Mouse (Mus musculus): ENCODE data around the gene Zfp445.
A peak's percentile ranks its signal among the peaks of the same experiment; 100 is the strongest.
"Not testable (repeated sequence)": the region's sequence is repeated elsewhere in the genome, so short reads cannot be mapped to it uniquely, and the experiment has no call there.

Zfp445 gene

GRCm38 (mm10) chr9:122854526-122854925 is 11.3 kb downstream of the Zfp445 start:
- Histone ChIP-seq H3K27me3 (ENCODE audit: control insufficient read depth, insufficient read depth, low read length, poor library complexity, severe bottlenecking) (no peaks in the 10 kb centered on the region), H3K36me3 (ENCODE audit: control insufficient read depth, insufficient read depth, low read length, poor library complexity, severe bottlenecking) (peaks cover 38% of the 10 kb centered on the region)
- DNase-seq (ENCODE audit: low read depth, low spot score) = no peak

- H3K27me3 ChIP-seq (ENCODE audit: control insufficient read depth, insufficient read depth, low read length, poor library complexity, severe bottlenecking); H3K36me3 ChIP-seq (ENCODE audit: control insufficient read depth, insufficient read depth, low read length, poor library complexity, severe bottlenecking); DNase-seq (ENCODE audit: low read depth, low spot score): not testable (repeated sequence)
Observed at GRCm38 (mm10) chr9:122847811-122848311, 17.9 kb downstream of the Zfp445 start.

GRCm38 (mm10) chr9:122846156-122846555 is 19.6 kb downstream of the Zfp445 start:
- peaks cover 2% of the 10 kb centered on the region; the same call in 1 of the 2 replicates for H3K36me3 ChIP-seq (ENCODE audit: control insufficient read depth, insufficient read depth, low read length, poor library complexity, severe bottlenecking)
- no peaks in the 10 kb centered on the region for H3K27me3 ChIP-seq (ENCODE audit: control insufficient read depth, insufficient read depth, low read length, poor library complexity, severe bottlenecking)
- no peak for DNase-seq (ENCODE audit: low read depth, low spot score)

GRCm38 (mm10) chr9:122845621-122846020 is 20.2 kb downstream of the Zfp445 start:
- H3K27me3 ChIP-seq (ENCODE audit: control insufficient read depth, insufficient read depth, low read length, poor library complexity, severe bottlenecking) = no peaks in the 10 kb centered on the region
- peaks cover 2% of the 10 kb centered on the region; the same call in 1 of the 2 replicates for H3K36me3 ChIP-seq (ENCODE audit: control insufficient read depth, insufficient read depth, low read length, poor library complexity, severe bottlenecking)
- DNase-seq (ENCODE audit: low read depth, low spot score) = no peak

- peaks cover 2% of the 10 kb centered on the region; the same call in 1 of the 2 replicates for H3K36me3 ChIP-seq (ENCODE audit: control insufficient read depth, insufficient read depth, low read length, poor library complexity, severe bottlenecking)
- DNase-seq (ENCODE audit: low read depth, low spot score) = no peak
- H3K27me3 ChIP-seq (ENCODE audit: control insufficient read depth, insufficient read depth, low read length, poor library complexity, severe bottlenecking) = no peaks in the 10 kb centered on the region
Observed at GRCm38 (mm10) chr9:122843760-122844159, 22.0 kb downstream of the Zfp445 start, which contains the start of gene Gm35549. Gm35549 (minus strand) TSS chr9:122844035.

GRCm38 (mm10) chr9:122837680-122838079 is 28.1 kb downstream of the Zfp445 start:
- peak; percentile 5 for DNase-seq (ENCODE audit: low read depth, low spot score)
- Histone ChIP-seq H3K36me3 (ENCODE audit: control insufficient read depth, insufficient read depth, low read length, poor library complexity, severe bottlenecking) (0 out of 2 replicates have a peak, but pooled peaks cover 1% of the 10 kb centered on the region), H3K27me3 (ENCODE audit: control insufficient read depth, insufficient read depth, low read length, poor library complexity, severe bottlenecking) (no peaks in the 10 kb centered on the region)

- Histone ChIP-seq H3K36me3 (ENCODE audit: control insufficient read depth, insufficient read depth, low read length, poor library complexity, severe bottlenecking) (0 out of 2 replicates have a peak, but pooled peaks cover 1% of the 10 kb centered on the region), H3K27me3 (ENCODE audit: control insufficient read depth, insufficient read depth, low read length, poor library complexity, severe bottlenecking) (no peaks in the 10 kb centered on the region)
- no peak for DNase-seq (ENCODE audit: low read depth, low spot score)
Observed at GRCm38 (mm10) chr9:122837216-122837615, 28.6 kb downstream of the Zfp445 start.

GRCm38 (mm10) chr9:122836790-122837189 is 29.0 kb downstream of the Zfp445 start:
- H3K36me3 ChIP-seq (ENCODE audit: control insufficient read depth, insufficient read depth, low read length, poor library complexity, severe bottlenecking) = 0 out of 2 replicates have a peak, but pooled peaks cover 1% of the 10 kb centered on the region
- no peak for DNase-seq (ENCODE audit: low read depth, low spot score)
- H3K27me3 ChIP-seq (ENCODE audit: control insufficient read depth, insufficient read depth, low read length, poor library complexity, severe bottlenecking) = no peaks in the 10 kb centered on the region

- no peak for DNase-seq (ENCODE audit: low read depth, low spot score)
- Histone ChIP-seq H3K36me3 (ENCODE audit: control insufficient read depth, insufficient read depth, low read length, poor library complexity, severe bottlenecking) (0 out of 2 replicates have a peak, but pooled peaks cover 1% of the 10 kb centered on the region), H3K27me3 (ENCODE audit: control insufficient read depth, insufficient read depth, low read length, poor library complexity, severe bottlenecking) (no peaks in the 10 kb centered on the region)
Observed at GRCm38 (mm10) chr9:122836126-122836525, 29.7 kb downstream of the Zfp445 start.

- Histone ChIP-seq H3K27me3 (ENCODE audit: control insufficient read depth, insufficient read depth, low read length, poor library complexity, severe bottlenecking) (no peaks in the 10 kb centered on the region), H3K36me3 (ENCODE audit: control insufficient read depth, insufficient read depth, low read length, poor library complexity, severe bottlenecking) (peaks cover 4% of the 10 kb centered on the region)
- DNase-seq (ENCODE audit: low read depth, low spot score) = no peak
Observed at GRCm38 (mm10) chr9:122829826-122830380, 35.9 kb downstream of the Zfp445 start.

- H3K36me3 ChIP-seq (ENCODE audit: control insufficient read depth, insufficient read depth, low read length, poor library complexity, severe bottlenecking) = peaks cover 10% of the 10 kb centered on the region
- no peaks in the 10 kb centered on the region for H3K27me3 ChIP-seq (ENCODE audit: control insufficient read depth, insufficient read depth, low read length, poor library complexity, severe bottlenecking)
- no peak for DNase-seq (ENCODE audit: low read depth, low spot score)
Observed at GRCm38 (mm10) chr9:122826743-122827142, 39.1 kb downstream of the Zfp445 start.

GRCm38 (mm10) chr9:122823374-122824017 is 42.3 kb downstream of the Zfp445 start:
- Histone ChIP-seq H3K36me3 (ENCODE audit: control insufficient read depth, insufficient read depth, low read length, poor library complexity, severe bottlenecking) (peaks cover 11% of the 10 kb centered on the region), H3K27me3 (ENCODE audit: control insufficient read depth, insufficient read depth, low read length, poor library complexity, severe bottlenecking) (no peaks in the 10 kb centered on the region)
- no peak for DNase-seq (ENCODE audit: low read depth, low spot score)

- Histone ChIP-seq H3K27me3 (ENCODE audit: control insufficient read depth, insufficient read depth, low read length, poor library complexity, severe bottlenecking) (no peaks in the 10 kb centered on the region), H3K36me3 (ENCODE audit: control insufficient read depth, insufficient read depth, low read length, poor library complexity, severe bottlenecking) (peaks cover 13% of the 10 kb centered on the region)
- DNase-seq (ENCODE audit: low read depth, low spot score) = no peak
Observed at GRCm38 (mm10) chr9:122815239-122815851, 50.5 kb downstream of the Zfp445 start.

- DNase-seq (ENCODE audit: low read depth, low spot score) = no peak
- no peaks in the 10 kb centered on the region for H3K27me3 ChIP-seq (ENCODE audit: control insufficient read depth, insufficient read depth, low read length, poor library complexity, severe bottlenecking)
- H3K36me3 ChIP-seq (ENCODE audit: control insufficient read depth, insufficient read depth, low read length, poor library complexity, severe bottlenecking) = peaks cover 12% of the 10 kb centered on the region
Observed at GRCm38 (mm10) chr9:122814775-122815174, 51.0 kb downstream of the Zfp445 start.

- H3K36me3 ChIP-seq (ENCODE audit: control insufficient read depth, insufficient read depth, low read length, poor library complexity, severe bottlenecking) = peaks cover 6% of the 10 kb centered on the region; the same call in 1 of the 2 replicates
- no peak for DNase-seq (ENCODE audit: low read depth, low spot score)
- H3K27me3 ChIP-seq (ENCODE audit: control insufficient read depth, insufficient read depth, low read length, poor library complexity, severe bottlenecking) = no peaks in the 10 kb centered on the region
Observed at GRCm38 (mm10) chr9:122812386-122812785, 53.4 kb downstream of the Zfp445 start.
